Mouse (Mus musculus) CD8-positive naive resting alpha-beta T cell, adult 57 days (primary cell): Measurements from ENCODE around the gene Rnf2. TPM values are rescaled to one million over a fixed set of nuclear protein-coding genes. Genes with fewer than 3 reads are reported as not detected.

Experiments used
- total RNA-seq: library from RNA; stranded (reverse); gene quantifications from one replicate; pipeline ENCODE4 v1.2.4, GENCODE M21; 2023

The Rnf2 gene
- 65.5 TPM for total RNA-seq

GRCm38 (mm10) chr1:151500531-151501361 lies at the start of gene Rnf2:
Rnf2 (minus strand) TSS chr1:151500955.

GRCm38 (mm10) chr1:151428263-151429221 lies 72.2 kb downstream of the Rnf2 start, which contains the start of the genes Swt1 and Trmt1l:
Swt1 (minus strand) TSS chr1:151428455.
Trmt1l (plus strand) TSS chr1:151428542.

Other genes starting within 250 kb of the Rnf2 start
- 221 TPM for gene Ivns1abp, start 156.5 kb downstream of the Rnf2 start, total RNA-seq
- gene Swt1, start 72.5 kb downstream of the Rnf2 start, total RNA-seq: 43.6 TPM
- gene Trmt1l, start 72.4 kb downstream of the Rnf2 start, total RNA-seq: 35.3 TPM
- 6.2 TPM for gene Fam129a, start 70.2 kb upstream of the Rnf2 start, total RNA-seq